In the genomic region with DNA sequence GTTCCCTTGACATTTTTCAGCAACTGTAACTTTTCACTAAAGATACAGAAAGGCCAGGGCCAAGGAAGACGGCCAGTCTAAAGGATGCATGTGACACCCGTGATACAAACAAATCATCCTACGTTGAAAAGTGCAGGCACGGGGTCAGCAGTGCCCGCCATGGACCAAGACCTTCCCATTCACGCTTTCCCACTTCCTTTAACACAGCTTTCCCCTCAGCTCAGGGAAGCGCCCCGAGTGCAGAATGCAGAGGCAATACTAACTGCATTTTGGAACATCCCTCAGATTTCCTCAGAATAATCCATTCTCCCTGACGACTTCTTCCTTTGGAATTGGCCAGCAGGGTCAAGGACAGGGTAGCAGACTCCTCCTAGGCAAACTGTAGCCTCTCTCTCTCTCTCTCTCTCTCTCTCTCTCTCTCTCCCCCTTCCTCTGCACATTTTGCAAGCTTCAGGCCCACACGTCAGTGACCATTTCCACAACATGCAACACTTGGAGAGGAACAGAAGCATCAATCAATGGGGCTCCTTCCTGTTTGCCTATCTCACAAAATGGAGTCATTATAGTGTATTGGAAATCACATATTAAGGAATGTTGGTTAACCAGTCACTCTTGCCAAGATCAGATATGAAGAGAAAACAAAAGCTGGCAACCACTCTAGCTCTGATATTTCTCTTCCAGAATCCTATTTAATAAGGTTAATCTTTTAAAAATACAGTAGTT, we compare ENCODE assay signal across 9 mouse cellular contexts. TPM values are rescaled to one million over a fixed set of nuclear protein-coding genes. Genes with fewer than 3 reads are reported as not detected.
DNase-seq lines count a peak whose midpoint lies in the region; ATAC-seq and TF ChIP-seq lines count a peak whose summit lies in the region.
"Had no signal": no experiment of that assay in that cellular context is flagged by ENCODE, and none has a peak within 500 bp of the region (broad histone marks: within the 10 kb centered on the region; RNA-seq: fewer than 3 reads in every experiment).

No protein-coding gene starts in this region.

- DNase-seq in heart, embryonic 10.5 days (ENCODE audit: low spot score): no peak
- no peak for DNase-seq in heart, adult 8-10 months (ENCODE audit: low spot score)
- no peak for DNase-seq in neural tube, embryonic 10.5 days (ENCODE audit: extremely low spot score, low spot score)
- DNase-seq in liver, embryonic 14.5 days (ENCODE audit: low read depth in 3 of 3, low spot score in 3 of 3): no peak
- DNase-seq in gastrocnemius, postnatal 36 days: no peak
- DNase-seq in frontal cortex, postnatal 36 days (ENCODE audit: low spot score in 2 of 2): no peak

- H3K9ac ChIP-seq in neural tube, embryonic 13.5 days: no peak overlapping the region
- no peak overlapping the region for H3K9ac ChIP-seq in liver, embryonic 14.5 days (replicated peaks)
- peak overlapping the region; percentile 48 for H3K9ac ChIP-seq in stomach, embryonic 16.5 days (ENCODE audit: low read length)

- ATAC-seq in neural tube, embryonic 13.5 days (ENCODE audit: low read depth): no peak
- no peak for ATAC-seq in liver, embryonic 14.5 days (ENCODE audit: insufficient read depth)
- ATAC-seq in stomach, embryonic 16.5 days (ENCODE audit: insufficient read depth, low FRiP score): no peak
- ATAC-seq: inflammation-experienced regulatory T-cells, adult 6 months had no signal

- 49% methylated on average over 10 of the region's 10 CpGs for WGBS in heart, embryonic 10.5 days
- 64% methylated on average over 10 of the region's 10 CpGs for WGBS in neural tube, embryonic 13.5 days
- WGBS in liver, embryonic 14.5 days (ENCODE audit: insufficient replicate concordance): 44% methylated on average over 10 of the region's 10 CpGs
- 29% methylated on average over 10 of the region's 10 CpGs for whole genome bisulfite sequencing in stomach, embryonic 16.5 days

- no peaks in the 10 kb centered on the region for H3K9me3 ChIP-seq in heart, embryonic 10.5 days
- no peaks in the 10 kb centered on the region for H3K9me3 ChIP-seq in neural tube, embryonic 13.5 days
- no peaks in the 10 kb centered on the region for H3K9me3 ChIP-seq in liver, embryonic 14.5 days (ENCODE audit: control insufficient read depth, low read length)
- no peaks in the 10 kb centered on the region for H3K9me3 ChIP-seq in stomach, embryonic 16.5 days (replicated peaks; ENCODE audit: control insufficient read depth, low read length)

- intact Hi-C loops in gastrocnemius, postnatal 36 days (cut with DNase I): no loop called here

- H3K27me3 ChIP-seq in heart, embryonic 10.5 days (ENCODE audit: insufficient read depth, poor library complexity, severe bottlenecking): no peaks in the 10 kb centered on the region
- H3K27me3 ChIP-seq in neural tube, embryonic 13.5 days: no peaks in the 10 kb centered on the region
- H3K27me3 ChIP-seq in liver, embryonic 14.5 days (ENCODE audit: control insufficient read depth, insufficient read depth, low read length): no peaks in the 10 kb centered on the region; the same call in 1 of the 2 replicates
- no peaks in the 10 kb centered on the region for H3K27me3 ChIP-seq in stomach, embryonic 16.5 days (ENCODE audit: control insufficient read depth, insufficient read depth, low read length)

- peaks cover 61% of the 10 kb centered on the region for H3K4me1 ChIP-seq in heart, embryonic 10.5 days
- H3K4me1 ChIP-seq in neural tube, embryonic 13.5 days (replicated peaks): peaks cover 67% of the 10 kb centered on the region
- H3K4me1 ChIP-seq in liver, embryonic 14.5 days (replicated peaks; ENCODE audit: control insufficient read depth in 2 of 2, insufficient read depth in 2 of 2, low read length in 1 of 2): peaks cover 23 to 35% of the 10 kb centered on the region in 2 experiments
- H3K4me1 ChIP-seq in stomach, embryonic 16.5 days (ENCODE audit: control insufficient read depth, insufficient read depth, low read length): peaks cover 64% of the 10 kb centered on the region

- no peak overlapping the region for H3K4me3 ChIP-seq in heart, embryonic 10.5 days
- no peak overlapping the region for H3K4me3 ChIP-seq in neural tube, embryonic 13.5 days
- no peak overlapping the region for H3K4me3 ChIP-seq in liver, embryonic 14.5 days (ENCODE audit: insufficient read depth in 1 of 2, low read depth in 2 of 2, low read length in 2 of 2)
- H3K4me3 ChIP-seq in stomach, embryonic 16.5 days (replicated peaks; ENCODE audit: low read length): peak overlapping the region; percentile 8; the same call in 1 of the 2 replicates

- H3K36me3 ChIP-seq in heart, embryonic 10.5 days: no peaks in the 10 kb centered on the region
- no peaks in the 10 kb centered on the region for H3K36me3 ChIP-seq in neural tube, embryonic 13.5 days
- no peaks in the 10 kb centered on the region for H3K36me3 ChIP-seq in liver, embryonic 14.5 days (replicated peaks; ENCODE audit: control insufficient read depth, insufficient read depth, low read depth)
- no peaks in the 10 kb centered on the region for H3K36me3 ChIP-seq in stomach, embryonic 16.5 days (ENCODE audit: control insufficient read depth, insufficient read depth, low read length)

- no peak for TF ChIP-seq EP300 in liver, embryonic 14.5 days (IDR thresholded peaks at IDR 0.05; ENCODE audit: low read depth)

- TF ChIP-seq CTCF in liver, embryonic 14.5 days (IDR thresholded peaks at IDR 0.05; ENCODE audit: low read depth): 0 out of 2 replicates have a peak, but pooled peaks have one; percentile 5

- H3K4me2 ChIP-seq in neural tube, embryonic 13.5 days: peak overlapping the region; percentile 34; the same call in 1 of the 2 replicates
- H3K4me2 ChIP-seq in liver, embryonic 14.5 days (ENCODE audit: low read depth): peak overlapping the region; percentile 72
- peak overlapping the region; percentile 54 for H3K4me2 ChIP-seq in stomach, embryonic 16.5 days (ENCODE audit: low read depth, low read length)

- H3K27ac ChIP-seq in heart, embryonic 10.5 days: peak overlapping the region; percentile 62
- no peak overlapping the region for H3K27ac ChIP-seq in neural tube, embryonic 13.5 days (replicated peaks)
- no peak overlapping the region for H3K27ac ChIP-seq in liver, embryonic 14.5 days
- H3K27ac ChIP-seq in stomach, embryonic 16.5 days (ENCODE audit: low read length): peak overlapping the region; percentile 78

RNA-seq across cellular contexts. Expression of a gene that starts 3.7 kb away (rescaled TPM):
- 13.8 and 16.6 TPM in 2 replicates for polyA plus RNA-seq in heart, embryonic 10.5 days (2016; fragmentation: Nextera tagmentation; extraction: Ambion mirVana)
- total RNA-seq in heart, adult 8-10 months (2022): 10 to 100 TPM; 20.9 to 29.5 (median 21.3) TPM
- polyA plus RNA-seq in neural tube, embryonic 13.5 days (2015; fragmentation: Nextera tagmentation; extraction: Ambion mirVana): 12.2 and 14.3 TPM in 2 replicates
- 3.8 and 5.9 TPM in 2 replicates for polyA plus RNA-seq in liver, embryonic 14.5 days (2012; rRNA removed)
- 13.3 and 14.5 TPM in 2 replicates for polyA plus RNA-seq in liver, embryonic 14.5 days (2014; fragmentation: Nextera tagmentation; extraction: Ambion mirVana)
- 22.3 and 23.6 TPM in 2 replicates for polyA plus RNA-seq in stomach, embryonic 16.5 days (2015; fragmentation: Nextera tagmentation; extraction: Ambion mirVana)
- 1 to 10 TPM; 7.9 to 8.2 TPM for total RNA-seq in gastrocnemius, postnatal 36 days (2021)

Comparison
In these comparisons a context has a peak if more than half of its experiments do, and no peak if none do; other contexts are left out.
1. H3K27ac ChIP-seq: peak in heart, embryonic 10.5 days (single experiment) and stomach, embryonic 16.5 days (single experiment); none in neural tube, embryonic 13.5 days (single experiment) and liver, embryonic 14.5 days (single experiment).
2. Peak in every context shown above with its lines, with median percentiles within 50 percentile points of each other: H3K4me2 ChIP-seq.